12 mouse cellular contexts compared by ENCODE assay signal in genomic region chr4:48952965-48953364, GRCm38 (mm10).
"Had no signal": no experiment of that assay in that cellular context is flagged by ENCODE, and none has a peak within 500 bp of the region (broad histone marks: within the 10 kb centered on the region; RNA-seq: fewer than 3 reads in every experiment).

No protein-coding gene starts in this region.

- DNase-seq: retina, postnatal 1 day; right cerebral cortex, adult 18-20 months; right cerebral cortex, postnatal 14 days; right cerebral cortex, postnatal 25 days; right cerebral cortex, postnatal 4 days; spleen, adult 18-20 months; thymus, adult 18-20 months; thymus, adult 2 months; thymus, postnatal 14 days; thymus, postnatal 25 days; thymus, postnatal 36 days; thymus, postnatal 4 days had no signal
